Mouse (Mus musculus) heart, embryonic 14.5 days (tissue): ENCODE results near the gene Prmt1. TPM values are rescaled to one million over a fixed set of nuclear protein-coding genes. Genes with fewer than 3 reads are reported as not detected.

Source experiments
- ATAC-seq: fragments of 200-750 bp; cut with Nextera tagmentation; 2 replicates; pipeline ENCODE4 v1.8.0; 2017; ENCODE audit warnings: low read depth, moderate TSS enrichment; ENCODE audit not compliant: insufficient number of reproducible peaks, insufficient read depth, low FRiP score
- H3K27ac ChIP-seq, 2 experiments: fragments of 200-500 bp in 1 of 2; fragments of 300-500 bp in 1 of 2; sonication (generic) in 1 of 2; replicated peaks in 1 of 2; 2 replicates each; pipeline ENCODE4 v1.5.1; 2012 to 2014; ENCODE audit warnings: low read depth in 2 of 2, low read length in 2 of 2, control low read depth in 1 of 2, mild to moderate bottlenecking in 1 of 2, mixed read lengths in 1 of 2; ENCODE audit not compliant: control insufficient read depth in 1 of 2, insufficient read depth in 1 of 2
- H3K27me3 ChIP-seq: fragments of 300-500 bp; sonication (generic); 2 replicates; pipeline ENCODE4 v1.6.1; 2014; ENCODE audit warnings: mild to moderate bottlenecking, low read length, control low read depth; ENCODE audit not compliant: control insufficient read depth, insufficient read depth
- H3K36me3 ChIP-seq: fragments of 300-500 bp; sonication (generic); 2 replicates; pipeline ENCODE4 v1.6.1; 2014; ENCODE audit warnings: mild to moderate bottlenecking, control low read depth, low read length, mixed read lengths; ENCODE audit not compliant: control insufficient read depth, insufficient read depth
- H3K4me1 ChIP-seq, 2 experiments: fragments of 200-500 bp in 1 of 2; fragments of 300-500 bp in 1 of 2; sonication (generic) in 1 of 2; 2 replicates each; pipeline ENCODE4 v1.6.1; 2012 to 2014; ENCODE audit warnings: low read length in 2 of 2, control low read depth in 1 of 2, mixed read lengths in 1 of 2; ENCODE audit not compliant: control insufficient read depth in 2 of 2, insufficient read depth in 2 of 2
- H3K4me2 ChIP-seq: fragments of 300-500 bp; sonication (generic); 2 replicates; pipeline ENCODE4 v1.6.1; 2014; ENCODE audit warnings: mild to moderate bottlenecking, low read length
- H3K4me3 ChIP-seq, 2 experiments: fragments of 200-500 bp in 1 of 2; fragments of 300-500 bp in 1 of 2; sonication (generic) in 1 of 2; 2 replicates each; pipeline ENCODE4 v1.5.1; 2012 to 2014; ENCODE audit warnings: low read length in 2 of 2, mild to moderate bottlenecking in 2 of 2, control low read depth in 1 of 2, low read depth in 1 of 2, moderate library complexity in 1 of 2; ENCODE audit not compliant: control insufficient read depth in 1 of 2, insufficient read depth in 1 of 2
- H3K9ac ChIP-seq: fragments of 300-500 bp; sonication (generic); 2 replicates; pipeline ENCODE4 v1.6.1; 2014; ENCODE audit warnings: mild to moderate bottlenecking, low read length
- H3K9me3 ChIP-seq: fragments of 300-500 bp; sonication (generic); 2 replicates; pipeline ENCODE4 v1.6.1; 2016; ENCODE audit warnings: low read length, control low read depth; ENCODE audit not compliant: control insufficient read depth
- WGBS: fragments of 180-500 bp; shearing (Covaris S2); extraction: QIAGEN DNeasy Blood & Tissue Kit; methylation state at CpG from one replicate; pipeline ENCODE4 v1.1.7; 2014; 5-methylcytosine and 5-hydroxymethylcytosine counted together
- polyA plus RNA-seq: library from polyadenylated mRNA; unstranded; fragments of >200 nt; fragmentation: Nextera tagmentation; extraction: Ambion mirVana; gene quantifications from 2 replicates; pipeline ENCODE4 v1.2.1, GENCODE M21; 2014

Gene Prmt1
- polyA plus RNA-seq, 1 experiment from 2014 or later: 134 TPM

GRCm38 (mm10) chr7:45016761-45017160 lies 30.4 kb upstream of the Prmt1 start:
- under 1% methylated on average over 4 of the region's 4 CpGs for WGBS
- Histone ChIP-seq H3K9ac (peak overlapping the region; percentile 80), H3K27me3 (no peaks in the 10 kb centered on the region), H3K4me2 (peak overlapping the region; percentile 82), H3K36me3 (peaks cover 36% of the 10 kb centered on the region), H3K27ac (peak overlapping the region; percentile 99 to 100), H3K4me3 (peak overlapping the region; percentile 50 to 88), H3K4me1 (peaks cover 6 to 16% of the 10 kb centered on the region in 2 experiments; a peak in 3 of 4 replicates), H3K9me3 (no peaks in the 10 kb centered on the region)
- no peak for ATAC-seq

GRCm38 (mm10) chr7:45015957-45016612 lies 29.7 kb upstream of the Prmt1 start, which contains the start of gene Scaf1:
Gene Scaf1, minus strand, starts transcription at chr7:45016363.
- Histone ChIP-seq H3K36me3 (peaks cover 36% of the 10 kb centered on the region), H3K27me3 (no peaks in the 10 kb centered on the region), H3K27ac (peak within 1 kb of the TSS; percentile 99 to 100), H3K4me2 (peak within 1 kb of the TSS; percentile 82), H3K9ac (peak within 1 kb of the TSS; percentile 97), H3K9me3 (no peaks in the 10 kb centered on the region), H3K4me3 (peak within 1 kb of the TSS; percentile 69 to 88), H3K4me1 (peaks cover 6 to 16% of the 10 kb centered on the region in 2 experiments; a peak in 3 of 4 replicates)
- ATAC-seq: peak; percentile 87
- WGBS: 1% methylated on average over 69 of the region's 69 CpGs

- Histone ChIP-seq H3K36me3 (peaks cover 38% of the 10 kb centered on the region), H3K27ac (peak overlapping the region; percentile 61 to 100), H3K27me3 (no peaks in the 10 kb centered on the region), H3K9ac (peak overlapping the region; percentile 97), H3K4me1 (peaks cover 6 to 16% of the 10 kb centered on the region in 2 experiments; a peak in 3 of 4 replicates), H3K9me3 (no peaks in the 10 kb centered on the region), H3K4me2 (peak overlapping the region; percentile 66), H3K4me3 (peak overlapping the region; percentile 69 to 88)
- 1% methylated on average over 17 of the region's 20 CpGs for WGBS
- ATAC-seq: no peak
Measured at GRCm38 (mm10) chr7:45015344-45015956, 29.1 kb upstream of the Prmt1 start.

- no peak for ATAC-seq
- WGBS: 89% methylated on average over 3 of the region's 3 CpGs
- Histone ChIP-seq H3K9me3 (no peaks in the 10 kb centered on the region), H3K27me3 (no peaks in the 10 kb centered on the region), H3K36me3 (peaks cover 51% of the 10 kb centered on the region), H3K27ac (no peak overlapping the region), H3K9ac (no peak overlapping the region), H3K4me2 (no peak overlapping the region), H3K4me1 (peaks cover 3 to 16% of the 10 kb centered on the region in 2 experiments; a peak in 3 of 4 replicates), H3K4me3 (no peak overlapping the region)
Measured at GRCm38 (mm10) chr7:45014096-45014451, 27.7 kb upstream of the Prmt1 start.

- 92% methylated on average over 16 of the region's 16 CpGs for WGBS
- H3K4me1 ChIP-seq: peaks cover 0 to 11% of the 10 kb centered on the region in 2 experiments; a peak in 2 of 4 replicates
- no peak overlapping the region for H3K27ac ChIP-seq
- no peaks in the 10 kb centered on the region for H3K27me3 ChIP-seq
- no peaks in the 10 kb centered on the region for H3K9me3 ChIP-seq
- H3K36me3 ChIP-seq: peaks cover 55% of the 10 kb centered on the region
- H3K4me3 ChIP-seq: no peak overlapping the region
- no peak for ATAC-seq
- no peak overlapping the region for H3K9ac ChIP-seq
- H3K4me2 ChIP-seq: no peak overlapping the region
Measured at GRCm38 (mm10) chr7:45013366-45014095, 27.2 kb upstream of the Prmt1 start.

- 74% methylated on average over 4 of the region's 4 CpGs for WGBS
- Histone ChIP-seq H3K4me3 (no peak overlapping the region), H3K9ac (no peak overlapping the region), H3K4me1 (peaks cover 0 to 8% of the 10 kb centered on the region in 2 experiments; a peak in 1 of 4 replicates), H3K27me3 (no peaks in the 10 kb centered on the region), H3K9me3 (no peaks in the 10 kb centered on the region), H3K4me2 (no peak overlapping the region), H3K36me3 (peaks cover 62% of the 10 kb centered on the region), H3K27ac (no peak overlapping the region)
- ATAC-seq: no peak
Measured at GRCm38 (mm10) chr7:45012824-45013223, 26.5 kb upstream of the Prmt1 start.

GRCm38 (mm10) chr7:45012011-45012410 lies 25.6 kb upstream of the Prmt1 start:
- no peak overlapping the region for H3K27ac ChIP-seq
- no peak overlapping the region for H3K4me2 ChIP-seq
- peaks cover 0 to 8% of the 10 kb centered on the region in 2 experiments; a peak in 1 of 4 replicates for H3K4me1 ChIP-seq
- no peak for ATAC-seq
- H3K4me3 ChIP-seq: no peak overlapping the region
- WGBS: 89% methylated on average over 6 of the region's 6 CpGs
- no peaks in the 10 kb centered on the region for H3K9me3 ChIP-seq
- H3K27me3 ChIP-seq: no peaks in the 10 kb centered on the region
- H3K9ac ChIP-seq: no peak overlapping the region
- peaks cover 70% of the 10 kb centered on the region for H3K36me3 ChIP-seq
